Mouse (Mus musculus) inflammation-experienced regulatory T-cells, adult 16 weeks (primary cell): ENCODE measurements around the gene Ncln. TPM values are rescaled to one million over a fixed set of nuclear protein-coding genes. Genes with fewer than 3 reads are reported as not detected.

Experiments
- polyA plus RNA-seq: library from polyadenylated mRNA; unstranded; fragments of 100-300 nt; shearing (Covaris generic); gene quantifications from one replicate; pipeline ENCODE4 v1.2.1, GENCODE M21; 2017

Gene Ncln
- polyA plus RNA-seq = 144 TPM

GRCm38 (mm10) chr10:81496264-81496901 is at the start of gene Ncln:
Gene Ncln, minus strand, starts transcription at chr10:81496392.

DNA sequence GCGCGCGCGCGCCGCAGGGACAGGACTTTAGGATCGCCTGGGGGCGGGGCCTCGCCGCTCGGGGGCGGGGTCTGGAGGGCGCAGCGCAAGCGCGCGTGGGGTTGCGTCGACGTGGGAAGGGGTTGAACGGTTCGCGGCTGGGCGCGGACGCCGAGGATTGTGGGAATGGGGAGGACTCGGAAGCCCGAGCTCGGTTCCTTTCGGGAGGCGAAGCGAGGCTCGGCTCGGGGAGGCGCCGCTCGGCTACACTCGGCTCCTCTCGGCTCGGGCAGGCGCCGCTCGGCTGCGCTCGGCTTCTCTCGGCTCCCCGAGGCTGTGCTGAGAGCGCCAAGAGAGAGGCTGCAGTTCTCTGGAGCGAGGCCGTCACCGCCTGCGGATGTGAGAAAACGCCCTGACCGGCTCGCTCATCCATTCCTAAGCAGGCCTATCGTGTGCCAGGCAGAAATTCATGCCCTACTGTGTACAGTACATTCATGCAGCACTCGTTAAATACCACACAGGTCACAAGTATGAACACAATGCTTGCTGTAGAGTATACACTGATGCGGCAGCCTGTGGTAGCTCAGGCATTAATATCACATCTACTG is 49.1 kb upstream of the Ncln start, which contains the start of gene Gna11:
Gene Gna11 (minus strand): TSS at position 30 of the 587 bp plus-strand sequence.

DNA sequence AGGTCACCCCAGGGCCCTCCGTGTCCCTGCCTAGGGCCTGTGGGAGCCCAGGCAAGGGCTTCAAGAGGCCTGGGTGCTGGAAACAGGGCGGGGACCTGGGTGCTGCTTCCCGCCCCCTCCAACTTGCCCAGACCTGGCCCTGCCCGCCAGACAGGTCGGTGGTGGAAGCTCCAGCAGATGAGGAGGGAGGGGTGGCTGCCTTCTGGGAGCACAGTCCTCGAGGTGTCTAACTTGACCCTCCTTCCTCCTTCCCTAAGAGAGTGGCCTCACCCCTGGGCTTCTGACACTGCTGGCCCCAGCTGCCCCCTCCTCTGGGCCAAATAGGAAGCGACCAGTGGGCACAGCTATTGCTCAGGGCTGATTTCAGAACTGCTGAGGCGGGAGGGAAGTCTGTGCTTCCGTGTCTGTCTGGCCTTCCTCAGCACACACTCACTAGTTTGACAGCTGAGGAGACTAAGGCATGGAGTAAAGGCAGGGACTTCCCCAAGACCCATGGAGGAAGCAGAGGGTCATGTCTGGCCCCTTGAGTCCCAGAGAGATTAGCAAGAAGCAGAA is 27.9 kb upstream of the Ncln start, which contains the start of gene Gna15:
Gene Gna15 (minus strand): TSS at position 175 of the 555 bp plus-strand sequence.

GRCm38 (mm10) chr10:81500032-81500431 is 3.8 kb upstream of the Ncln start, which contains the start of gene S1pr4:
Gene S1pr4, minus strand, starts transcription at chr10:81500132.

DNA sequence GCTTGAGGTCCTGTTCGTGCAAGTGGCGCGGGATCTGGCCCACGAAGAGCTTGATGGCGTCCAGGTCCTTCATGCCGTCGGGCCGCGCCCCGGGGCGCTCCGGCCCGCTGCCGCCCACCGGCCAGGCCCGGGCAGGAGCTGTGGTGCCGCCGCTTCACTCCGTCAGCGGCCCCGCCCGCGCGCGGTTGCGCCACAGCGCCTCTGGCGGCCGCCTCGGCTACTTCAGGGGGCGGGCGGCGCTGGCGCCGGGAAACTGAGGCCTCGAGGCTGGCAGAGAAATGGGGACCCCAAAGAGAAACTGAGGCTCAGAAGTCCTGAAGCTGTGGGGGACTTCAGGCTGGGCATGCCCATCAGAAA is 13.7 kb downstream of the Ncln start, which contains the start of gene Celf5:
Gene Celf5 (minus strand): TSS at position 177 of the 357 bp plus-strand sequence.

GRCm38 (mm10) chr10:81455181-81455895 is 40.9 kb downstream of the Ncln start, which contains the start of gene Nfic:
Gene Nfic, minus strand, starts transcription at chr10:81455635.

Other genes starting within 250 kb of the Ncln start
- gene Matk, start 243.5 kb downstream of the Ncln start, polyA plus RNA-seq = 166 TPM
- gene Mrpl54, start 229.5 kb downstream of the Ncln start, polyA plus RNA-seq = 109 TPM
- 68.0 TPM for gene Apba3, start 229.4 kb downstream of the Ncln start, polyA plus RNA-seq
- 28.8 TPM for gene Tjp3, start 204.8 kb downstream of the Ncln start, polyA plus RNA-seq
- 52.4 TPM for gene Pip5k1c, start 203.4 kb downstream of the Ncln start, polyA plus RNA-seq
- gene Cactin, start 175.3 kb downstream of the Ncln start, polyA plus RNA-seq = 39.4 TPM
- 67.8 TPM for gene Tbxa2r, start 167.7 kb downstream of the Ncln start, polyA plus RNA-seq
- 0.16 TPM for gene Gipc3, start 153.1 kb downstream of the Ncln start, polyA plus RNA-seq
- 36.0 TPM for gene Hmg20b, start 145.9 kb downstream of the Ncln start, polyA plus RNA-seq
- gene Mfsd12, start 138.9 kb downstream of the Ncln start, polyA plus RNA-seq = 1.9 TPM
- 1.8 TPM for gene 4930404N11Rik, start 130.6 kb downstream of the Ncln start, polyA plus RNA-seq
- 27.4 TPM for gene Fzr1, start 117.9 kb downstream of the Ncln start, polyA plus RNA-seq
- gene Dohh, start 112.0 kb downstream of the Ncln start, polyA plus RNA-seq = 52.8 TPM
- 6.0 TPM for gene Gm48551, start 111.9 kb downstream of the Ncln start, polyA plus RNA-seq
- gene Gm48552, start 107.4 kb downstream of the Ncln start, polyA plus RNA-seq = 1.4 TPM
- 7.1 TPM for gene Smim24, start 103.3 kb downstream of the Ncln start, polyA plus RNA-seq
- gene Nfic, start 40.8 kb downstream of the Ncln start, polyA plus RNA-seq = 25.4 TPM
- gene Celf5, start 13.7 kb downstream of the Ncln start, polyA plus RNA-seq = 0.60 TPM
- gene S1pr4, start 3.7 kb upstream of the Ncln start, polyA plus RNA-seq = 78.3 TPM
- gene Gna15, start 27.8 kb upstream of the Ncln start, polyA plus RNA-seq = 32.8 TPM
- 6.9 TPM for gene Gna11, start 48.8 kb upstream of the Ncln start, polyA plus RNA-seq
- 181 TPM for gene Aes, start 63.1 kb upstream of the Ncln start, polyA plus RNA-seq
- gene Tle2, start 78.2 kb upstream of the Ncln start, polyA plus RNA-seq = 3.9 TPM
- gene Tle6, start 104.7 kb upstream of the Ncln start, polyA plus RNA-seq = 0.45 TPM
- 2.6 TPM for gene BC025920, start 109.9 kb upstream of the Ncln start, polyA plus RNA-seq
- 19.8 TPM for gene Sirt6, start 131.4 kb upstream of the Ncln start, polyA plus RNA-seq
- gene Ankrd24, start 132.1 kb upstream of the Ncln start, polyA plus RNA-seq = 0.63 TPM
- gene Gm10778, start 152.7 kb upstream of the Ncln start, polyA plus RNA-seq = 12.4 TPM
- 25.0 TPM for gene Zfp433, start 208.4 kb upstream of the Ncln start, polyA plus RNA-seq